ENCODE assay signal across 8 mouse cellular contexts in the genomic region with DNA sequence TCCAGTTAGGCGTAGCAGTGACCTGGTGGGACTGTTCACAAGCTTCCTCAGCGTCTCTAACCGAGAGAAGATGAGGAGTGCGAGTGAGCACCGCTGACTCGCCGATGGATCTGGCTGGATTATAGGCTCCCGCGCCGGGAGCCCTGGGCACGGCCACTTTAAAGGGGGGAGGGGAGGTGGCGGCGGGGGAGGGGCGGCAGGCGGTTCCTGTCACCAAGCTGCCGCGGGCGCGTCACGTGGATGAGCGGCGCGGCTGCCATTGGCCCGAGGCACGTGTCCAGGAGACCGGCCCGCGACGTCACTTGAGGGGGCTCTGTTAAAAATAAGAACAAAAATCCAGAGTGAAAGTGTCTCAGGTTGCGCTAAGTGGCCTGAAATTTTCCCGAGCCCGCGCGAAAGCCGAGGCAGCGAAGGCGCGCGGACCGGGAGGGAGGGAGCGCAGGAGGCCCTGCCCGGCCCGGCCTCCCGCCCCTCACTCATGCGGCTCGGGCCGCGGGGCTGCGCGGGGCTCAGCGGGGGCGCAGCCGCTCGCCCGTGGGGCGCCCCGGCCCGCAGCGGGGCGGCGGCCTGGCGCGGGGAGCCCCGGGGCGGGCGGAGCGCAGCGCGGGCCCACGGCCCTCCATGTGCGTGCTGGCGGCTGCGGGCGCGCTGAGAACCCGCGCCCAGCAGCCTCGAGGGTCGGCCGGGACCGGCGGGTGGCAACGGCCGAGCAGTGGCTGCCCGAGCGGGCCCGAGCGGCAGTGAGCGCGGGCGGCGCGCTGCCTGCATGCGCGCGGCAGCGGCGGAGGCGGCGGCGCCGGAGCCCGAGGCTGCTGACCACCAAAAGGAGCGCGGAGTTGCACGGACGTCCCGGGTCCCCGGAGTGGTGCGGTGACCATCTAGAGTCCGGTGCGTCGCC. TPM values are rescaled to one million over a fixed set of nuclear protein-coding genes. Genes with fewer than 3 reads are reported as not detected.
A peak's percentile ranks its signal among the peaks of the same experiment; 100 is the strongest.
DNase-seq lines count a peak whose midpoint lies in the region; ATAC-seq and TF ChIP-seq lines count a peak whose summit lies in the region.

A gene (plus strand): TSS at position 337 of the 898 bp plus-strand sequence.

- 0 out of 2 replicates have a peak, but pooled peaks have one; percentile 9 for TF ChIP-seq EP300 in ES-Bruce4 (IDR thresholded peaks at IDR 0.05; ENCODE audit: insufficient read depth, low read depth, low read length)
- no peak for TF ChIP-seq EP300 in heart, postnatal 0 days (IDR thresholded peaks at IDR 0.05; ENCODE audit: low read depth)

- ATAC-seq in embryonic facial prominence, embryonic 12.5 days (ENCODE audit: insufficient number of reproducible peaks, insufficient read depth, low FRiP score, low TSS enrichment) = no peak
- peak; percentile 54 for ATAC-seq in heart, postnatal 0 days (ENCODE audit: insufficient read depth, low read depth)
- ATAC-seq in inflammation-experienced regulatory T-cells, adult 6 months = no peak

- TF ChIP-seq POLR2A in ES-Bruce4 (IDR thresholded peaks at IDR 0.05; ENCODE audit: insufficient read depth, low read length) = no peak

- H3K9ac ChIP-seq in ES-Bruce4 (ENCODE audit: low read depth, poor library complexity, severe bottlenecking) = peak within 1 kb of the TSS; percentile 76
- 0 out of 2 replicates have a peak within 1 kb of the TSS, but pooled peaks have one; percentile 7 for H3K9ac ChIP-seq in embryonic facial prominence, embryonic 12.5 days
- H3K9ac ChIP-seq in heart, postnatal 0 days (replicated peaks; ENCODE audit: low read depth, low read length) = no peak within 1 kb of the TSS; the same call in 1 of the 2 replicates

- peak within 1 kb of the TSS; percentile 73 for H3K4me3 ChIP-seq in ES-Bruce4 (ENCODE audit: low read depth, low read length)
- peak within 1 kb of the TSS; percentile 36 for H3K4me3 ChIP-seq in embryonic facial prominence, embryonic 12.5 days
- H3K4me3 ChIP-seq in heart, postnatal 0 days (ENCODE audit: low read depth, low read length) = peak within 1 kb of the TSS; percentile 40

- TF ChIP-seq CTCF in ES-Bruce4 (IDR thresholded peaks at IDR 0.05; ENCODE audit: low read depth, low read length) = no peak
- TF ChIP-seq CTCF in heart, postnatal 0 days (IDR thresholded peaks at IDR 0.05; ENCODE audit: low read depth) = no peak

- H3K27me3 ChIP-seq in ES-Bruce4 (ENCODE audit: control insufficient read depth, insufficient read depth, low read length, poor library complexity, severe bottlenecking) = peaks cover 34% of the 10 kb centered on the region
- peaks cover 93% of the 10 kb centered on the region for H3K27me3 ChIP-seq in embryonic facial prominence, embryonic 12.5 days
- peaks cover 98% of the 10 kb centered on the region for H3K27me3 ChIP-seq in heart, postnatal 0 days (ENCODE audit: control insufficient read depth, insufficient read depth, low read length)

- H3K27ac ChIP-seq in ES-Bruce4 (ENCODE audit: insufficient read depth, low read length) = no peak within 1 kb of the TSS
- no peak within 1 kb of the TSS for H3K27ac ChIP-seq in embryonic facial prominence, embryonic 12.5 days
- no peak within 1 kb of the TSS for H3K27ac ChIP-seq in heart, postnatal 0 days (ENCODE audit: low read depth)

- WGBS in embryonic facial prominence, embryonic 12.5 days = under 1% methylated on average over 93 of the region's 113 CpGs
- under 1% methylated on average over 88 of the region's 113 CpGs for WGBS in heart, postnatal 0 days

- DNase-seq in adrenal gland, postnatal 10 days = peak; percentile 63
- no peak for DNase-seq in heart, postnatal 0 days (ENCODE audit: low spot score)
- DNase-seq in kidney, postnatal 4 days = peak; percentile 61 to 71
- peak; percentile 21 to 44 for DNase-seq in lung, postnatal 4 days
- DNase-seq in ovary, adult 18-20 months (ENCODE audit: low spot score) = no peak

- no peaks in the 10 kb centered on the region for H3K36me3 ChIP-seq in ES-Bruce4 (ENCODE audit: control insufficient read depth, insufficient read depth, low read length, poor library complexity, severe bottlenecking)
- no peaks in the 10 kb centered on the region for H3K36me3 ChIP-seq in embryonic facial prominence, embryonic 12.5 days
- H3K36me3 ChIP-seq in heart, postnatal 0 days (replicated peaks; ENCODE audit: control insufficient read depth, insufficient read depth, low read length) = no peaks in the 10 kb centered on the region

- H3K9me3 ChIP-seq in ES-Bruce4 (replicated peaks; ENCODE audit: control insufficient read depth, insufficient read depth, low read length, poor library complexity, severe bottlenecking) = no peaks in the 10 kb centered on the region
- no peaks in the 10 kb centered on the region for H3K9me3 ChIP-seq in embryonic facial prominence, embryonic 12.5 days
- no peaks in the 10 kb centered on the region for H3K9me3 ChIP-seq in heart, postnatal 0 days (replicated peaks; ENCODE audit: control insufficient read depth, low read length)

- peak within 1 kb of the TSS; percentile 74 for H3K4me2 ChIP-seq in embryonic facial prominence, embryonic 12.5 days (replicated peaks)
- peak within 1 kb of the TSS; percentile 89 for H3K4me2 ChIP-seq in heart, postnatal 0 days (ENCODE audit: low read depth, low read length)

- no peaks in the 10 kb centered on the region for H3K4me1 ChIP-seq in ES-Bruce4 (ENCODE audit: control insufficient read depth, insufficient read depth, low read length)
- peaks cover 10% of the 10 kb centered on the region for H3K4me1 ChIP-seq in embryonic facial prominence, embryonic 12.5 days
- H3K4me1 ChIP-seq in heart, postnatal 0 days (ENCODE audit: control insufficient read depth, insufficient read depth) = peaks cover 6% of the 10 kb centered on the region

RNA-seq across cellular contexts. Expression of the gene that starts here (rescaled TPM):
- polyA plus RNA-seq in ES-Bruce4 (2011; ENCODE audit: insufficient read depth, insufficient read length, low read depth, missing spikeins) = 1.4 and 1.6 TPM in 2 replicates
- not detected for total RNA-seq in adrenal gland, postnatal 10 days (2021)
- polyA plus RNA-seq in embryonic facial prominence, embryonic 12.5 days (2016; fragmentation: Nextera tagmentation; extraction: Ambion mirVana) = not detected in 2 replicates
- total RNA-seq in heart, postnatal 0 days (2014; rRNA removed; ENCODE audit: low replicate concordance) = not detected in 2 replicates
- polyA plus RNA-seq in heart, postnatal 0 days (2015; fragmentation: Nextera tagmentation; extraction: Ambion mirVana) = not detected in 2 replicates
- not detected for polyA plus RNA-seq in inflammation-experienced regulatory T-cells, adult 6 months (2017; shearing (Covaris generic))

Comparison
In these comparisons a context has a peak if more than half of its experiments do, and no peak if none do; other contexts are left out.
1. Peak in DNase-seq in adrenal gland, postnatal 10 days; RNA of the gene not detected or under 1 TPM.
2. Peak in ATAC-seq, H3K4me3 ChIP-seq and H3K4me2 ChIP-seq in heart, postnatal 0 days; RNA of the gene not detected or under 1 TPM.
3. DNase-seq: peak in kidney, postnatal 4 days (2 of 2) and lung, postnatal 4 days (2 of 2); none in heart, postnatal 0 days (single experiment) and ovary, adult 18-20 months (single experiment).
4. Peak in every context shown above with its lines, with median percentiles within 50 percentile points of each other: H3K4me3 ChIP-seq.